ENCODE assay signal across 20 mouse cellular contexts in the genomic region with DNA sequence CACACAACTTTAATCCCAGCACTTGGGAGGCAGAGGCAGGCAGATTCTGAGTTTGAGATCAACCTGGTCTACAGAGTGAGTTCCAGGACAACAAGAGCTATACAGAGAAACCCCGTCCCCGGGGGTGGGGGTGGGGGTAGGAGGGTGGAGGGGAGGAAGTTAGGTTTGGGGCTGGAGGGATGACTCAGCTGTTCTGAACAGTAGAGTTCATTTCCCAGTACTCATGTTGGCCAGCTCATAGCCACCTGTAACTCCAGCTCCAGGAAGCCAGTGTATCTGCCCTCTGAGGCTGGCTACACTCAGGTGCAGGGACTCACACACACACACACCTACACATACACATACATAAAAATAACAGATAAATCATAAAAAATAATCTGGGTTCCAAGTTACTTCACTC.
DNase-seq lines count a peak whose midpoint lies in the region; ATAC-seq and TF ChIP-seq lines count a peak whose summit lies in the region.
"Had no signal": no experiment of that assay in that cellular context is flagged by ENCODE, and none has a peak within 500 bp of the region (broad histone marks: within the 10 kb centered on the region; RNA-seq: fewer than 3 reads in every experiment).

No protein-coding gene starts in this region.

- in situ Hi-C loops in ES-E14 (cut with MboI; ENCODE audit: low sequenced_read_pairs in 2 of 2, unreplicated experiment in 2 of 2) = no loop called here

- 58% methylated on average over 2 of the region's 2 CpGs for WGBS in heart, embryonic 12.5 days
- WGBS in heart, embryonic 10.5 days = 41% methylated on average over 2 of the region's 2 CpGs
- 65% methylated on average over 2 of the region's 2 CpGs for WGBS in forebrain, embryonic 12.5 days

- H3K4me1 ChIP-seq in heart, embryonic 12.5 days (replicated peaks) = peaks cover 18% of the 10 kb centered on the region
- H3K4me1 ChIP-seq in heart, embryonic 10.5 days = peaks cover 33% of the 10 kb centered on the region
- H3K4me1 ChIP-seq in ES-E14 (ENCODE audit: control insufficient read depth in 2 of 2, insufficient read depth in 2 of 2, low read length in 2 of 2, poor library complexity in 1 of 2) = peaks cover 25 to 31% of the 10 kb centered on the region in 2 experiments
- H3K4me1 ChIP-seq in forebrain, embryonic 12.5 days = peaks cover 34% of the 10 kb centered on the region

- no peaks in the 10 kb centered on the region for H3K27me3 ChIP-seq in heart, embryonic 12.5 days (replicated peaks)
- H3K27me3 ChIP-seq in heart, embryonic 10.5 days (ENCODE audit: insufficient read depth, poor library complexity, severe bottlenecking) = no peaks in the 10 kb centered on the region
- H3K27me3 ChIP-seq in forebrain, embryonic 12.5 days = peaks cover 3% of the 10 kb centered on the region; the same call in 1 of the 2 replicates
- H3K27me3 ChIP-seq: limb, embryonic 12.5 days; neural tube, embryonic 12.5 days had no signal

- DNase-seq in heart, embryonic 10.5 days (ENCODE audit: low spot score) = no peak
- peak; percentile 30 for DNase-seq in ES-E14 (ENCODE audit: low read depth, low spot score)
- peak; percentile 40 for DNase-seq in thymus, postnatal 14 days
- no peak for DNase-seq in kidney, postnatal 10 days
- no peak for DNase-seq in left cerebral cortex, postnatal 25 days (ENCODE audit: low spot score in 2 of 2)
- DNase-seq: adrenal gland, adult 2 months; B cell, adult 2 months; cerebellum, adult 9-11 months; embryo, embryonic 11 days; heart, adult 2 months; heart, postnatal 14 days; kidney, adult 9 months; layer of hippocampus, postnatal 36 days; right cerebral cortex, postnatal 25 days had no signal

- no peak overlapping the region for H3K4me2 ChIP-seq in heart, embryonic 12.5 days
- no peak overlapping the region for H3K4me2 ChIP-seq in forebrain, embryonic 12.5 days
- H3K4me2 ChIP-seq: limb, embryonic 12.5 days; neural tube, embryonic 12.5 days had no signal

- H3K4me3 ChIP-seq in heart, embryonic 12.5 days = no peak overlapping the region
- no peak overlapping the region for H3K4me3 ChIP-seq in heart, embryonic 10.5 days
- no peak overlapping the region for H3K4me3 ChIP-seq in ES-E14 (ENCODE audit: insufficient read depth in 1 of 2, low read depth in 1 of 2, low read length in 2 of 2, poor library complexity in 1 of 2, severe bottlenecking in 1 of 2)
- H3K4me3 ChIP-seq in forebrain, embryonic 12.5 days (replicated peaks) = no peak overlapping the region
- H3K4me3 ChIP-seq: heart, adult 2 months; limb, embryonic 12.5 days; neural tube, embryonic 12.5 days had no signal

- H3K9ac ChIP-seq in heart, embryonic 12.5 days = no peak overlapping the region
- H3K9ac ChIP-seq in ES-E14 (ENCODE audit: insufficient read depth, low read depth, low read length, poor library complexity, severe bottlenecking) = no peak overlapping the region
- H3K9ac ChIP-seq in forebrain, embryonic 12.5 days = no peak overlapping the region
- H3K9ac ChIP-seq: limb, embryonic 12.5 days; neural tube, embryonic 12.5 days had no signal

- no peak overlapping the region for H3K27ac ChIP-seq in heart, embryonic 12.5 days (ENCODE audit: poor library complexity, severe bottlenecking)
- H3K27ac ChIP-seq in heart, embryonic 10.5 days = no peak overlapping the region
- peak overlapping the region; percentile 72; the same call in 1 of the 2 replicates for H3K27ac ChIP-seq in ES-E14 (ENCODE audit: insufficient read depth, low read depth, low read length, poor library complexity, severe bottlenecking)
- no peak overlapping the region for H3K27ac ChIP-seq in forebrain, embryonic 12.5 days
- H3K27ac ChIP-seq: heart, adult 2 months; limb, embryonic 12.5 days; neural tube, embryonic 12.5 days had no signal

- peak; percentile 79; the same call in 1 of the 2 replicates for ATAC-seq in heart, embryonic 12.5 days (ENCODE audit: insufficient number of reproducible peaks, low FRiP score)
- ATAC-seq in hematopoietic stem cell, adult 5-6 weeks (replicated peaks in 1 of 2; ENCODE audit: insufficient read depth in 1 of 2, low FRiP score in 2 of 2, low TSS enrichment in 1 of 2, low read depth in 1 of 2, poor library complexity in 2 of 2, severe bottlenecking in 2 of 2) = peak; percentile 25 to 51; a peak in 1 of 4 replicates
- no peak for ATAC-seq in forebrain, embryonic 12.5 days (ENCODE audit: low FRiP score)
- ATAC-seq: forebrain, embryonic 14.5 days had no signal

- H3K36me3 ChIP-seq in heart, embryonic 12.5 days = no peaks in the 10 kb centered on the region
- H3K36me3 ChIP-seq in heart, embryonic 10.5 days = 0 out of 2 replicates have a peak, but pooled peaks cover 3% of the 10 kb centered on the region
- H3K36me3 ChIP-seq in ES-E14 (ENCODE audit: control insufficient read depth, insufficient read depth, low read length, poor library complexity, severe bottlenecking) = no peaks in the 10 kb centered on the region
- no peaks in the 10 kb centered on the region for H3K36me3 ChIP-seq in forebrain, embryonic 12.5 days (replicated peaks)
- H3K36me3 ChIP-seq: limb, embryonic 12.5 days; neural tube, embryonic 12.5 days had no signal

- no peaks in the 10 kb centered on the region for H3K9me3 ChIP-seq in heart, embryonic 12.5 days (replicated peaks)
- no peaks in the 10 kb centered on the region for H3K9me3 ChIP-seq in heart, embryonic 10.5 days
- no peaks in the 10 kb centered on the region for H3K9me3 ChIP-seq in ES-E14 (ENCODE audit: control insufficient read depth, insufficient read depth, low read depth, low read length)
- H3K9me3 ChIP-seq in forebrain, embryonic 12.5 days = no peaks in the 10 kb centered on the region
- H3K9me3 ChIP-seq: limb, embryonic 12.5 days; neural tube, embryonic 12.5 days had no signal

- intact Hi-C loops in left cerebral cortex, postnatal 25 days (cut with DNase I) = no loop called here

TF ChIP-seq in ES-E14, 5 proteins besides CTCF, POLR2A, EP300 and RAD21:
- TF ChIP-seq ZC3H11A (IDR thresholded peaks at IDR 0.05; ENCODE audit: borderline replicate concordance, low read depth, low read length) (no peak), MAFK (IDR thresholded peaks at IDR 0.05; ENCODE audit: insufficient read depth, low read depth, low read length) (peak; percentile 77)

Comparison
In these comparisons a context has a peak if more than half of its experiments do, and no peak if none do; other contexts are left out.
1. DNase-seq: peak in ES-E14 (single experiment) and thymus, postnatal 14 days (single experiment); none in heart, embryonic 10.5 days (single experiment), kidney, postnatal 10 days (single experiment) and left cerebral cortex, postnatal 25 days (0 of 2).